Mouse (Mus musculus): ENCODE results near the gene Flvcr1. TPM values are rescaled to one million over a fixed set of nuclear protein-coding genes. Genes with fewer than 3 reads are reported as not detected.

Gene Flvcr1
- polyA plus RNA-seq, 1 experiment from 2014 or later: 2.1 TPM

DNA sequence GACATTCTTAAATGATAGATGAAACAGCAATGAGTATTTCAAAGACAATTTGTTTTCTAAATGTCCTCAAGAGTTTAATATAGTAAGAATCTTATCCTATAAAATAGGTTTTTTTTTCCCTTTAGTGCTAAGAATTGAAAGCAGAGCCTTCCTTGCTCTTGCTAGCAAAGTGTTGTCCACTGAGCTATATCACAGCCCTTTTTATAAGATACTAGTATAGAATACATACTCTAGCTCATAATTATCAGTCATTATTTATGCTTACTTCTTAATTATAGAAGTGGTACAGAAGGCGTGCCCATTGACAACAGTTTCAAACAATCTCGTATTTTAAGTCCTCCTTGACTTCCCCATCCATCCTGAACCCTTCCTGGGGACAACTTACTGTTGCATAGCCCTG lies 38.6 kb upstream of the Flvcr1 start:
- no peaks in the 10 kb centered on the region for H3K27me3 ChIP-seq (ENCODE audit: control insufficient read depth, insufficient read depth, low read depth, low read length)
- H3K4me1 ChIP-seq (ENCODE audit: control insufficient read depth, low read depth, low read length): peaks cover 21% of the 10 kb centered on the region
- no peaks in the 10 kb centered on the region for H3K9me3 ChIP-seq (replicated peaks; ENCODE audit: control insufficient read depth, low read length)
- peak overlapping the region; percentile 25; the same call in 1 of the 2 replicates for H3K4me2 ChIP-seq (ENCODE audit: low read depth, low read length)
- peaks cover 20% of the 10 kb centered on the region for H3K36me3 ChIP-seq (ENCODE audit: control insufficient read depth, insufficient read depth)
- H3K27ac ChIP-seq (ENCODE audit: low read length): no peak overlapping the region
- 74% methylated on average over 2 of the region's 2 CpGs for WGBS (ENCODE audit: insufficient replicate concordance)
- ATAC-seq (ENCODE audit: low read depth): no peak
- H3K4me3 ChIP-seq (ENCODE audit: low read depth, low read length): no peak overlapping the region
- no peak overlapping the region for H3K9ac ChIP-seq (ENCODE audit: low read depth, low read length)

DNA sequence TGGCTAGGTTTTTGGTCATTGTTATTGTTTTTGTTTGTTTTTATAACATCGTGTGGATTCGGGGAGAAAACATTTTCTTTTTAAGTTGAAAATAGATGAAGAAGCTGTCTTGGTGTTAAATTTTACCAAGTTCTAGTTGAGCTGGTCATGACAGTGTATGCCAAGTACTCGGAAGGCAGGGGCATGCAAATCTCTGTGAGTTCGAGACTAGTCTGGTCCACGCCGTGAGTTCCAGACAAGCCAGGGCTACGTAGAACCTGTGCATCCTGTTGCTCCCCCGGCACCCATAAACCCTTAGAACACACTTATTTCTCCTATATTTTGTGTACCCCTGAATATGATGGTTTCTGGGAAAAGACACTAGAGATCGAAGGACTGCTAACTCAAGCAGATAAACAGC lies 37.7 kb upstream of the Flvcr1 start:
- no peak overlapping the region for H3K27ac ChIP-seq (ENCODE audit: low read length)
- H3K9ac ChIP-seq (ENCODE audit: low read depth, low read length): peak overlapping the region; percentile 85
- H3K9me3 ChIP-seq (replicated peaks; ENCODE audit: control insufficient read depth, low read length): no peaks in the 10 kb centered on the region
- no peak for ATAC-seq (ENCODE audit: low read depth)
- H3K4me2 ChIP-seq (ENCODE audit: low read depth, low read length): peak overlapping the region; percentile 88
- peaks cover 15% of the 10 kb centered on the region for H3K36me3 ChIP-seq (ENCODE audit: control insufficient read depth, insufficient read depth)
- H3K4me1 ChIP-seq (ENCODE audit: control insufficient read depth, low read depth, low read length): peaks cover 21% of the 10 kb centered on the region
- WGBS (ENCODE audit: insufficient replicate concordance): 42% methylated on average over 9 of the region's 9 CpGs
- H3K4me3 ChIP-seq (ENCODE audit: low read depth, low read length): peak overlapping the region; percentile 79
- no peaks in the 10 kb centered on the region for H3K27me3 ChIP-seq (ENCODE audit: control insufficient read depth, insufficient read depth, low read depth, low read length)

DNA sequence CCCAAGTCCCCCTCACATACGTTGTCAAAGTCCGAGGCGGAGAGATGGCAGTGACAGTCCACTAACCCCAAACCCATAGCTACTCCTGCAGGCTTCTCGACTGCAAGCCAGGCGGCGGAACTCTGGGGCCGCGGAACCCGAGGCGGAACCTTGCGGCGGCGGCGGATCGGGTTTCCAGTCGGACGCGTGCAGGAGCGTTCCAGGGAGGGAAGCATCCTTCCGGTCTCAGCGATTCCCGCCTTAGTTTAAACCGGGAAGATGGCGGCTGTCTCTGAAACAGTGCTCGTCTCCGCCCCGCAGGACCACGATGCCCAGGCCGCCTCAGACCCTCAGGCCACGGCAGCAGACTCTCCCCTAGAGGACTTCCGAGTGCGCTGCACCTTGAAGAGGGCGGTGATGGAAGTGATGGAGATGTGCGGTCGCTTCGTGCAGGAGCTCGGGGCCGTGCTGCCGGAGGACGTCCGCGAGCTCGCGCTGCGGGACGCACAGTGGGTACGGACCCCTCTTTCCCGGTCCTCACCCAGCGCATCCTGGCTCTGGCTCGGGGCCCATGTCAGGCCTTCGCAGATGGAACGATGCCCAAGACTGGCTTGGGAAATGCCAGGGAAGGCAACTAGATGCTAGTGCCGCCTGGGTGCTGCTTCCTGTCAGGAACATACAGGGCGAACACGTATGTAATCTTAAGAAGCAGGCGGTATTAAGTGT lies 37.0 kb upstream of the Flvcr1 start, which contains the start of the genes Tatdn3 and Nsl1:
Tatdn3 (minus strand) TSS at position 152 of the 705 bp plus-strand sequence.
Nsl1 (plus strand) TSS at position 232 of the 705 bp plus-strand sequence.
- Histone ChIP-seq H3K4me2 (ENCODE audit: low read depth, low read length) (peak within 1 kb of the TSS; percentile 88), H3K27me3 (ENCODE audit: control insufficient read depth, insufficient read depth, low read depth, low read length) (no peaks in the 10 kb centered on the region), H3K9ac (ENCODE audit: low read depth, low read length) (peak within 1 kb of the TSS; percentile 85), H3K4me3 (ENCODE audit: low read depth, low read length) (peak within 1 kb of the TSS; percentile 79), H3K9me3 (replicated peaks; ENCODE audit: control insufficient read depth, low read length) (no peaks in the 10 kb centered on the region), H3K36me3 (ENCODE audit: control insufficient read depth, insufficient read depth) (peaks cover 7% of the 10 kb centered on the region), H3K4me1 (ENCODE audit: control insufficient read depth, low read depth, low read length) (peaks cover 21% of the 10 kb centered on the region), H3K27ac (ENCODE audit: low read length) (peak within 1 kb of the TSS; percentile 58)
- WGBS (ENCODE audit: insufficient replicate concordance): under 1% methylated on average over 56 of the region's 56 CpGs
- peak; percentile 92 for ATAC-seq (ENCODE audit: low read depth)

DNA sequence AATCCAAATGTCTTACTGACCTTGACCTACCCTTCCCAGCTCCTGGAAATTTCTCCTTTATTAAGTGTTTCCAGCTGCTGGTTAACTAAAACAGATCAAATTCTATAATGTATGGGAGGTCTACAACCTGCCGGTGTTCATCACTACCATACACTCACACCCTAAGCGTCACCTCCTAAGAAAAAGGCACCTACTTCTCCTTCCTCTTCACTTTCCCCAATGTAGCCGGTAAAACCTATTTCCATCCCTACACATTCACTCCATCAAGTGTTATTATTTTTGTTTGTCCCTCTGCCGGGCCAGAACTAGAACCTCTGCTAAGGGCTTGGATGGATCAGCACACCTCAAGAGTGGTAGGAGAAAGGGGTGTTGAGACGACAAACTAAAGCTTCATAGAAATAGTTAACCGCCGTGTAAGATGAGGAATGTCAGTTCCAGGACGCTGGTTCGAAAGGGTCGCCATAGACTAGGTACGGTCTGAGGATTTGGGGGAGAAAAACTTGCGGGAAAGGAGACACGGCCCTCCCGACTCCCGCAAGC lies 36.4 kb upstream of the Flvcr1 start:
- no peaks in the 10 kb centered on the region for H3K9me3 ChIP-seq (replicated peaks; ENCODE audit: control insufficient read depth, low read length)
- no peak for ATAC-seq (ENCODE audit: low read depth)
- peak overlapping the region; percentile 85 for H3K9ac ChIP-seq (ENCODE audit: low read depth, low read length)
- H3K27ac ChIP-seq (ENCODE audit: low read length): peak overlapping the region; percentile 58
- H3K27me3 ChIP-seq (ENCODE audit: control insufficient read depth, insufficient read depth, low read depth, low read length): no peaks in the 10 kb centered on the region
- H3K4me1 ChIP-seq (ENCODE audit: control insufficient read depth, low read depth, low read length): peaks cover 21% of the 10 kb centered on the region
- peaks cover 7% of the 10 kb centered on the region for H3K36me3 ChIP-seq (ENCODE audit: control insufficient read depth, insufficient read depth)
- 5% methylated on average over 15 of the region's 15 CpGs for WGBS (ENCODE audit: insufficient replicate concordance)
- H3K4me3 ChIP-seq (ENCODE audit: low read depth, low read length): peak overlapping the region; percentile 79
- H3K4me2 ChIP-seq (ENCODE audit: low read depth, low read length): peak overlapping the region; percentile 88

DNA sequence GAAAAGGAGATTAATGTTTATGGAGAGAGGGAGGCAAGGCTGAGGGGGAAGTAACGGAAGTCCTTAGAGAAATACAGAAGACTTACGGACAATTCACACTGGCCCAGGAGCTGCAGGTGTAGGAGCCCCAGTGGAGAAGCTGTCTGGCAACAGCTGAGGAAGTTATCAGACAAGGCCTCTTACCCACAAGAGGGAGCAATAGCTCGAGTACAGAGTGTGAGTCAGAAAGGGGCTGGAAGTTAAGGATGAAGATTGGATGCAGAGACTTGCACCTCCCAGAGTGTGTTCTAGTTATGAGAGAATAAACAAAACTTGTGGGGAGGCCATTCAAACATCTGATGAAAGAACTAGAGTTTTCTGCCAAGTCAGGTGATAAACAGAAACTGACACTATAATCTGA lies 31.5 kb upstream of the Flvcr1 start:
- Histone ChIP-seq H3K9me3 (replicated peaks; ENCODE audit: control insufficient read depth, low read length) (no peaks in the 10 kb centered on the region), H3K27me3 (ENCODE audit: control insufficient read depth, insufficient read depth, low read depth, low read length) (no peaks in the 10 kb centered on the region), H3K36me3 (ENCODE audit: control insufficient read depth, insufficient read depth) (no peaks in the 10 kb centered on the region), H3K9ac (ENCODE audit: low read depth, low read length) (no peak overlapping the region), H3K4me3 (ENCODE audit: low read depth, low read length) (no peak overlapping the region), H3K4me2 (ENCODE audit: low read depth, low read length) (no peak overlapping the region), H3K27ac (ENCODE audit: low read length) (no peak overlapping the region), H3K4me1 (ENCODE audit: control insufficient read depth, low read depth, low read length) (peaks cover 8% of the 10 kb centered on the region)
- ATAC-seq (ENCODE audit: low read depth): no peak
- 59% methylated on average over 3 of the region's 3 CpGs for WGBS (ENCODE audit: insufficient replicate concordance)

DNA sequence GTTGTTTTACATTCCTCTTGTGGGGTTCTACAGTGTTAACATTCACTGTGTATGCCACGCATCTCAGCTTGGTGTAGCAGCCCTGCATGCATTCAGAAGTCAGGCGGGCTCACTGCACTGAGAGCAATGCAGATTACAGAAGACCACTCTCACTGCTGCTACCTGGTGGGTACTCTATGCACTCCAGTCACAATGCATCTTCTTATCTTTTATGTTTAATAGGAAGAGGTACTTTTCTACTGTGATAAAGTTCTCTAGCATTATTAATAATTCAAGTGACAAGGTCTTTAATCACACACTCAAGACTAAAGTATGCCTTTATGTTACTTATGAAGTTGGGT lies 29.5 kb upstream of the Flvcr1 start:
- H3K4me2 ChIP-seq (ENCODE audit: low read depth, low read length): no peak overlapping the region
- no peak overlapping the region for H3K4me3 ChIP-seq (ENCODE audit: low read depth, low read length)
- no peaks in the 10 kb centered on the region for H3K9me3 ChIP-seq (replicated peaks; ENCODE audit: control insufficient read depth, low read length)
- 24% methylated on average over 2 of the region's 2 CpGs for WGBS (ENCODE audit: insufficient replicate concordance)
- H3K36me3 ChIP-seq (ENCODE audit: control insufficient read depth, insufficient read depth): no peaks in the 10 kb centered on the region
- no peak overlapping the region for H3K9ac ChIP-seq (ENCODE audit: low read depth, low read length)
- peak; percentile 65 for ATAC-seq (ENCODE audit: low read depth)
- no peaks in the 10 kb centered on the region for H3K27me3 ChIP-seq (ENCODE audit: control insufficient read depth, insufficient read depth, low read depth, low read length)
- H3K4me1 ChIP-seq (ENCODE audit: control insufficient read depth, low read depth, low read length): no peaks in the 10 kb centered on the region; the same call in none of the 2 replicates
- H3K27ac ChIP-seq (ENCODE audit: low read length): 0 out of 2 replicates have a peak overlapping the region, but pooled peaks have one; percentile 12

DNA sequence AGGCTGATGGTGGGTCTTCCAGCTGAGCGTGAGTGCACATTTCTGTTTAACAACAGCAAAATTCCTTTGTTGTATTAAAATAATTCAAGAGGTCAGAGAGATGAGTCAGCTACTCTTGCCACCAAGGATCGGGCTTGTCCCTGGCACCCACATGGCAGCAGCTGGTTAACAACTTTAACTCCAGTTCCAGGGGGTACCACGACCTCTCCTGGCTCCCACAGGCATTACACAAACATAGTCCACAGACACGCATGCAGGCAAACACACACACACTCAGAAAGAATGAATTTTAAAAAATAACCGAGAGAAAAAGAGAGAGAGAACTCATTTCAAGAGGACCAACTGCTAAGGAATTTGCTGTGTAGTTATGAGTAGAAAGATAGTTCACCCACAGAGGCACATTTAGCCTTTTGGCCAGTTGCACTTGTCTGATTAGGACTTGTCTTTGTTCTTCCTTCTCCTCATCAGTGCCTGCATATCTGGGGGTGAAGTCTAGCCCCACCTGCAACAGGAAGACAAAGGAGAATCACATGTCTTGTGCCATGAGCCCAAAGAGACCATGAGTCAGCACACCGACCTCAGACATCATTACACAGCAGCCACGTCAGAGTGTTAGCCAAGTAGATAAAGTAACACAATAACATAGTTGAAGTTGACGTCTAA lies 29.0 kb upstream of the Flvcr1 start:
- 30% methylated on average over 8 of the region's 8 CpGs for WGBS (ENCODE audit: insufficient replicate concordance)
- H3K27ac ChIP-seq (ENCODE audit: low read length): 0 out of 2 replicates have a peak overlapping the region, but pooled peaks have one; percentile 12
- peak; percentile 87 for ATAC-seq (ENCODE audit: low read depth)
- H3K9ac ChIP-seq (ENCODE audit: low read depth, low read length): no peak overlapping the region
- no peak overlapping the region for H3K4me3 ChIP-seq (ENCODE audit: low read depth, low read length)
- no peaks in the 10 kb centered on the region for H3K36me3 ChIP-seq (ENCODE audit: control insufficient read depth, insufficient read depth)
- H3K27me3 ChIP-seq (ENCODE audit: control insufficient read depth, insufficient read depth, low read depth, low read length): no peaks in the 10 kb centered on the region
- H3K9me3 ChIP-seq (replicated peaks; ENCODE audit: control insufficient read depth, low read length): no peaks in the 10 kb centered on the region
- no peaks in the 10 kb centered on the region; the same call in none of the 2 replicates for H3K4me1 ChIP-seq (ENCODE audit: control insufficient read depth, low read depth, low read length)
- no peak overlapping the region for H3K4me2 ChIP-seq (ENCODE audit: low read depth, low read length)

DNA sequence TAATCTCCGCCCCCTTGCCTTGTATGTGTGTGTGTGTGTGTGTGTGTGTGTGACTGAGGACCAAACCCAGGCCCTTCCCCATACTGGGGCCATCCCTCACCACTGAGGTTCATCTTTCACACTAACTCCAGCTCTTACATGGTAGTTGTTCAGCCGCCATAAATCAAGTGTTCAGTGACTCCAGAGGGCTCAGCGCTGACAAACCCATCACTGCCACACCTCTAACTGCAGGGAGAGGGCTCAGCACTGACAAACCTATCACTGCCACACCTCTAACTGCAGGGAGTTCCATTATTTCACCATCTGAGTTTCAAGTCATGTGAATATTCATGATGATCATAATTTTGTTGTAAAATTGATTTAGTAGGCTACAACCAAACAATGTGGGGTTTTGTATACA lies 27.6 kb upstream of the Flvcr1 start:
- H3K9ac ChIP-seq (ENCODE audit: low read depth, low read length): no peak overlapping the region
- H3K4me3 ChIP-seq (ENCODE audit: low read depth, low read length): no peak overlapping the region
- no peak for ATAC-seq (ENCODE audit: low read depth)
- H3K36me3 ChIP-seq (ENCODE audit: control insufficient read depth, insufficient read depth): no peaks in the 10 kb centered on the region
- H3K27ac ChIP-seq (ENCODE audit: low read length): no peak overlapping the region
- no peaks in the 10 kb centered on the region for H3K9me3 ChIP-seq (replicated peaks; ENCODE audit: control insufficient read depth, low read length)
- no peak overlapping the region for H3K4me2 ChIP-seq (ENCODE audit: low read depth, low read length)
- H3K27me3 ChIP-seq (ENCODE audit: control insufficient read depth, insufficient read depth, low read depth, low read length): no peaks in the 10 kb centered on the region
- 76% methylated on average over 3 of the region's 3 CpGs for WGBS (ENCODE audit: insufficient replicate concordance)
- no peaks in the 10 kb centered on the region; the same call in none of the 2 replicates for H3K4me1 ChIP-seq (ENCODE audit: control insufficient read depth, low read depth, low read length)

Data from liver, embryonic 16.5 days (tissue).